Mouse (Mus musculus): Measurements from ENCODE around the gene Rnf157. TPM values are rescaled to one million over a fixed set of nuclear protein-coding genes. Genes with fewer than 3 reads are reported as not detected.
A peak's percentile ranks its signal among the peaks of the same experiment; 100 is the strongest.

Gene Rnf157
- total and polyA plus RNA-seq, 3 experiments = 8.7 to 39.3 (median 10.9) TPM

DNA sequence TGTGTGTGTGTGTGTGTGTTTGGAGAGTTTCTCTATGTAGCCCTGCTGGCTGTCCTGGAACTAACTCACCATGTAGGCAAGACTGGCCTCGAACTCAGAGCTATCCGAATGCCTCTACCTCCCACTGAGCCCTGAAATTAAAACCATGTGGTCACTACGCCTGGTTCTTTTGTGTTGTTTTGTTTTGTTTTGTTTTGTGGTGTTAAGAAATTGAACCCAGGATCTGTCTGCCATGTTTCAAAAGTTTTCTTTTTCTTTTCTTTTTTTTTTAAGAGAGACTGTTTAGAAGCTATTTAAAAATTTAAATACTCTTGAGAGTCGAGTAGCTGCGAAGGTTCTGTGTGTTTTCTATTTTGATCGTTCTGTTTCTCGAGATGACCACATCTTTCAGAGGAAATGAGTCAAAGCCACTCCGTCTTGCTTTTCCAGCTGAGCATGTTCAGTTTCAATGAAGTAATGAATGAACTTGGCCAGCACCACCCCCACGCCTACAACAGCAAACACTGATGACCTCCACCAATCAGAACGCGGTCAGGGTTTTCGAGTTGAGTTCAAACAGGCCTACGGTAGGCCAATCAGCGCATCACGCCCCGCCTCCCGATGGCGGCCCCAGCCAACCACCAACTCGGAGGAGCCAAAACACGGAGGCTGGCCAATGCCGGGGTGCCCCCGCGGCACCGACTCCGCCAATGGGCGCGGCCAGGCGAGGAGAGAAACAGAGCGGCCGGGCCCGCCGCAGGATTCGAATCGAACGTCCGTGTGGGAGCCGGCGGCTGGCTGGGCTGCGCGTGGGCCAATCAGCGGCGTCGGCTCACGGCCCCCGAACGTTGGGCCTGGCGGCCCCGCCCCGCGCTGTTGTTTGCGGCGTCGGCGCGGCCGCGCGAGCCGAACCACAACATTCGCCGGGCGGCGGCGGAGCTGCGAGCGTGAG lies 20.8 kb upstream of the Rnf157 start, which contains the start of gene Ubald2 (continued):
- TF ChIP-seq ZMIZ1 (IDR thresholded peaks at IDR 0.05; ENCODE audit: low read depth, low read length) = no peak; the same call in 1 of the 2 replicates

DNA sequence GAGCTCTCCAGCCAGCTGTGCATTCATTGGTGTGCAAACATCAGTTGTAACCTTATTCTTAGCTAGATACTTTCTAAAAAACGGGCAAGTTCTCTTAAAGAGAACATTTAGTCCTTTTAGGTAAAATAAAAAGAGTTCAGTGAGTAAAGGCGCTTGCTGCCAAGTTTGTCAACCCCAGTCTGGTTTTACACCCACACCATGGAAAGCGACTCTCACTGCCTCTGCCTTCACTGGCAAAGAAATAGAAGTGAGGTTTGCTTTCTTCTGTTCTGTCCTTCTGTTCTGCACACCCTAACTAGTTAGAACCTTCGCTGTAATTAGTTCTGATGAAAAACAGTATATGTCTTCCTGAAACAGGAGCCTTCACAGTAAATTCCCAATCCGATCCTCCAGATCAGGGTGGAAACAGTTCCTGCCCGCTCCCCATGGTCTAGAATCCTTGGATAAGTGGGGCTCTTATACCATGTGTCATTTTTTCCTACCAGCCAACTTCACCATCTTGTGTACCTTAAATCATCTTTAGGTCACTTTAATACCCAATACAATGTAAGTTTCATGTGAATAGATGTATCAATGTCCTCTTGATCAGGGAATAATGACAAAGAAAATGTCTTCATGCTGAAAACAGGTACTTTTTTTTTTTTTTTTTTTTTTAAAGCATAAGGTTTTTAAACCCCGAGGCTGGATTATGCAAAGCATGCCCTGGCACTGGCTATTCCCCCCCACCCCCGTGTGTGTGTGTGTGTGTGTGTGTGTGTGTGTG lies 19.9 kb upstream of the Rnf157 start:
- H3K27ac ChIP-seq (ENCODE audit: insufficient read depth, low read depth) = peak overlapping the region; percentile 98
- H3K4me2 ChIP-seq (ENCODE audit: insufficient read depth, low read depth, poor library complexity, severe bottlenecking) = peak overlapping the region; percentile 79
- H3K9me3 ChIP-seq (replicated peaks; ENCODE audit: low read length) = no peaks in the 10 kb centered on the region
- H3K79me2 ChIP-seq (replicated peaks; ENCODE audit: control insufficient read depth, extremely low read depth, insufficient read depth, poor library complexity, severe bottlenecking) = peaks cover 36% of the 10 kb centered on the region
- peaks cover 15 to 23% of the 10 kb centered on the region in 2 experiments for H3K36me3 ChIP-seq (replicated peaks in 1 of 2; ENCODE audit: control insufficient read depth in 1 of 2, insufficient read depth in 1 of 2, low read length in 1 of 2)
- dilution Hi-C loops (cut with MboI; ENCODE audit: extremely low pct_ligation_motif_present, extremely low pct_unique_long_range_greater_than_20kb, low sequenced_read_pairs) = no loop called here
- peak; percentile 78 for TF ChIP-seq JUN (IDR thresholded peaks at IDR 0.05; ENCODE audit: insufficient read depth, low read depth, low read length)
- TF ChIP-seq MXI1 (IDR thresholded peaks at IDR 0.05; ENCODE audit: low read depth, low read length) = no peak
- TF ChIP-seq CHD1 (IDR thresholded peaks at IDR 0.05; ENCODE audit: low read depth, low read length) = no peak
- TF ChIP-seq BHLHE40 (IDR thresholded peaks at IDR 0.05; ENCODE audit: low read depth, low read length) = 0 out of 2 replicates have a peak, but pooled peaks have one; percentile 16
- peak; percentile 92 for TF ChIP-seq ZNF384 (IDR thresholded peaks at IDR 0.05; ENCODE audit: low read depth, low read length)
- TF ChIP-seq MAZ (IDR thresholded peaks at IDR 0.05; ENCODE audit: low read depth, low read length) = peak; percentile 10; the same call in 1 of the 2 replicates
- no peak for TF ChIP-seq PAX5 (IDR thresholded peaks at IDR 0.05; ENCODE audit: low read length)
- TF ChIP-seq JUND (conservative IDR thresholded peaks at IDR 0.05; ENCODE audit: low read depth, low read length) = peak; percentile 85
- TF ChIP-seq SMC3 (IDR thresholded peaks at IDR 0.05; ENCODE audit: low read depth, low read length) = peak; percentile 29
- TF ChIP-seq TCF12 (IDR thresholded peaks at IDR 0.05; ENCODE audit: low read depth, low read length) = 0 out of 2 replicates have a peak, but pooled peaks have one; percentile 4
- H3K27me3 ChIP-seq (replicated peaks) = no peaks in the 10 kb centered on the region
- H3K4me3 ChIP-seq (replicated peaks in 1 of 3; ENCODE audit: low read depth in 2 of 3, low read length in 2 of 3, poor library complexity in 1 of 3) = no peak overlapping the region
- in situ Hi-C loops (cut with MboI; ENCODE audit: low pct_ligation_motif_present, low pct_unique_long_range_greater_than_20kb, low sequenced_read_pairs) = no loop called here
- DNase-seq (ENCODE audit: extremely low read depth) = no peak
- peaks cover 32 to 72% of the 10 kb centered on the region in 2 experiments for H3K4me1 ChIP-seq (ENCODE audit: control insufficient read depth in 1 of 2, insufficient read depth in 2 of 2)
- peak overlapping the region; percentile 59 for H3K9ac ChIP-seq (ENCODE audit: insufficient read depth, low read depth)

DNA sequence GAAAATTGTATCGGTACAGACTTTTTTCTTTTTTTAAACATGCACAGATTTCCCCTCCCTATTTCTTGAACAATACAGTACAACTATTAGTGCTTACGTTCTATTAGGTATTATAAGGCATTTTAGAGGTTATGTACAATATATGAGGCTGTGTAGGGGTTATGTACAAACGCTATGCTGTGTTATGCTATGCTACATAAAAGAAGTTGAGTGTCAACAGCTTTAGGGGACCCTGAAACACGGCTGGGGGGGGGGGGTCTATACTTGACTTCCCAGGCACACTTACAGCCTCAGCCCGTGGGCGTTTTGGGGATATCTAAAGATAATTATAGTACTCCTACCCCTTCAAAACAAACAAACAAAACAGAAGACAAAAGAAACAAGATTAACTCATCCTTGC lies 19.3 kb upstream of the Rnf157 start:
- dilution Hi-C loops (cut with MboI; ENCODE audit: extremely low pct_ligation_motif_present, extremely low pct_unique_long_range_greater_than_20kb, low sequenced_read_pairs) (no loop called here), in situ Hi-C loops (cut with MboI; ENCODE audit: low pct_ligation_motif_present, low pct_unique_long_range_greater_than_20kb, low sequenced_read_pairs) (no loop called here)
- Histone ChIP-seq H3K79me2 (replicated peaks; ENCODE audit: control insufficient read depth, extremely low read depth, insufficient read depth, poor library complexity, severe bottlenecking) (peaks cover 30% of the 10 kb centered on the region), H3K4me1 (ENCODE audit: control insufficient read depth in 1 of 2, insufficient read depth in 2 of 2) (peaks cover 30 to 72% of the 10 kb centered on the region in 2 experiments), H3K4me2 (ENCODE audit: insufficient read depth, low read depth, poor library complexity, severe bottlenecking) (peak overlapping the region; percentile 79; the same call in 1 of the 2 replicates), H3K27ac (ENCODE audit: insufficient read depth, low read depth) (peak overlapping the region; percentile 98), H3K9ac (ENCODE audit: insufficient read depth, low read depth) (peak overlapping the region; percentile 59), H3K36me3 (replicated peaks in 1 of 2; ENCODE audit: control insufficient read depth in 1 of 2, insufficient read depth in 1 of 2, low read length in 1 of 2) (peaks cover 8 to 16% of the 10 kb centered on the region in 2 experiments), H3K9me3 (replicated peaks; ENCODE audit: low read length) (no peaks in the 10 kb centered on the region), H3K27me3 (replicated peaks) (no peaks in the 10 kb centered on the region), H3K4me3 (replicated peaks in 1 of 3; ENCODE audit: low read depth in 2 of 3, low read length in 2 of 3, poor library complexity in 1 of 3) (no peak overlapping the region)
- DNase-seq (ENCODE audit: extremely low read depth) = no peak
- no peak for TF ChIP-seq E2F4 (IDR thresholded peaks at IDR 0.05; ENCODE audit: insufficient replicate concordance, low read depth, low read length)
- no peak for TF ChIP-seq MYC (IDR thresholded peaks at IDR 0.05; ENCODE audit: low read depth, low read length)
- TF ChIP-seq SIN3A (IDR thresholded peaks at IDR 0.05; ENCODE audit: low read length) = peak; percentile 59; the same call in 1 of the 2 replicates
- no peak for TF ChIP-seq HCFC1 (IDR thresholded peaks at IDR 0.05; ENCODE audit: low read depth, low read length)
- 0 out of 2 replicates have a peak, but pooled peaks have one; percentile 12 for TF ChIP-seq MAZ (IDR thresholded peaks at IDR 0.05; ENCODE audit: low read depth, low read length)
- TF ChIP-seq CHD2 (IDR thresholded peaks at IDR 0.05; ENCODE audit: low read length) = no peak

Data from CH12.LX (cell line).